Mouse (Mus musculus) heart, postnatal 0 days (tissue): ENCODE measurements at regions not wholly inside any gene's neighbourhood (a gene's known extent, or its start where the extent isn't known, plus 50 kb on each side); places are given as distances from the start of the nearest gene placed in this dataset.
"Not testable (repeated sequence)": the region's sequence is repeated elsewhere in the genome, so short reads cannot be mapped to it uniquely, and the experiment has no call there.

Experiments used
- ATAC-seq: fragments of 200-750 bp; cut with Nextera tagmentation; 2 replicates; pipeline ENCODE4 v1.8.0; 2017; ENCODE audit warnings: low read depth, moderate number of reproducible peaks, moderate library complexity; ENCODE audit not compliant: insufficient read depth
- DNase-seq: peaks from one replicate; pipeline ENCODE4 v3.0.0-alpha.2; 2016; ENCODE audit warnings: low spot score
- H3K27ac ChIP-seq: fragments of 300-500 bp; sonication (generic); 2 replicates; pipeline ENCODE4 v1.5.1; 2014; ENCODE audit warnings: low read depth, mild to moderate bottlenecking
- H3K27me3 ChIP-seq: fragments of 300-500 bp; sonication (generic); 2 replicates; pipeline ENCODE4 v1.6.1; 2014; ENCODE audit warnings: low read length, mixed read lengths; ENCODE audit not compliant: control insufficient read depth, insufficient read depth
- H3K36me3 ChIP-seq: fragments of 300-500 bp; sonication (generic); replicated peaks from 2 replicates; pipeline ENCODE4 v1.6.1; 2014; ENCODE audit warnings: low read length, mixed read lengths; ENCODE audit not compliant: control insufficient read depth, insufficient read depth
- H3K4me1 ChIP-seq: fragments of 300-500 bp; sonication (generic); 2 replicates; pipeline ENCODE4 v1.6.1; 2014; ENCODE audit warnings: antibody characterized with exemption; ENCODE audit not compliant: control insufficient read depth, insufficient read depth
- H3K4me2 ChIP-seq: fragments of 300-500 bp; sonication (generic); 2 replicates; pipeline ENCODE4 v1.6.1; 2014; ENCODE audit warnings: low read depth, mild to moderate bottlenecking, low read length, moderate library complexity
- H3K4me3 ChIP-seq: fragments of 300-500 bp; sonication (generic); 2 replicates; pipeline ENCODE4 v1.5.1; 2014; ENCODE audit warnings: low read depth, low read length
- H3K9ac ChIP-seq: fragments of 300-500 bp; sonication (generic); replicated peaks from 2 replicates; pipeline ENCODE4 v1.6.1; 2014; ENCODE audit warnings: low read depth, low read length, mixed read lengths
- H3K9me3 ChIP-seq: fragments of 300-500 bp; sonication (generic); replicated peaks from 2 replicates; pipeline ENCODE4 v1.6.1; 2016; ENCODE audit warnings: low read length; ENCODE audit not compliant: control insufficient read depth
- CTCF ChIP-seq: IDR thresholded peaks from 2 replicates; pipeline ENCODE4 v1.5.1; 2016; ENCODE audit warnings: antibody characterized with exemption, control low read depth, low read depth
- EP300 ChIP-seq: IDR thresholded peaks from 2 replicates; pipeline ENCODE4 v1.6.1; 2016; ENCODE audit warnings: antibody characterized with exemption, low read depth
- WGBS: fragments of 180-500 bp; shearing (Covaris S2); extraction: QIAGEN DNeasy Blood & Tissue Kit; methylation state at CpG from one replicate; pipeline ENCODE4 v1.1.7; 2014; 5-methylcytosine and 5-hydroxymethylcytosine counted together

- no peaks in the 10 kb centered on the region for H3K9me3 ChIP-seq
- no peaks in the 10 kb centered on the region for H3K36me3 ChIP-seq
- no peak overlapping the region for H3K9ac ChIP-seq
- no peak for ATAC-seq
- TF ChIP-seq EP300 (no peak), CTCF (no peak)
- DNase-seq, result no peak
- no peak overlapping the region for H3K4me3 ChIP-seq
- H3K27ac ChIP-seq, result no peak overlapping the region
- no peaks in the 10 kb centered on the region for H3K27me3 ChIP-seq
- WGBS, result 63% methylated on average over 6 of the region's 6 CpGs
- no peak overlapping the region for H3K4me2 ChIP-seq
- no peaks in the 10 kb centered on the region for H3K4me1 ChIP-seq
These were observed 63.8 kb upstream of the Elmo1 start for GRCm38 (mm10) chr13:20026612-20027011.

GRCm38 (mm10) chr13:20016454-20016853 lies 73.9 kb upstream of the Elmo1 start:
- ATAC-seq, H3K9ac ChIP-seq, DNase-seq, H3K36me3 ChIP-seq, H3K4me1 ChIP-seq, H3K4me2 ChIP-seq, H3K27ac ChIP-seq, H3K9me3 ChIP-seq, H3K27me3 ChIP-seq, H3K4me3 ChIP-seq: not testable (repeated sequence)
- 86% methylated on average over 16 of the region's 16 CpGs for WGBS

- ATAC-seq (no peak), DNase-seq (no peak)
- H3K9me3 ChIP-seq, result no peaks in the 10 kb centered on the region
- H3K4me3 ChIP-seq, result no peak overlapping the region
- WGBS, result 31% methylated on average over 3 of the region's 3 CpGs
- no peaks in the 10 kb centered on the region for H3K36me3 ChIP-seq
- no peaks in the 10 kb centered on the region for H3K27me3 ChIP-seq
- no peak overlapping the region for H3K4me2 ChIP-seq
- H3K9ac ChIP-seq, result no peak overlapping the region
- TF ChIP-seq EP300 (no peak), CTCF (no peak)
- H3K4me1 ChIP-seq, result no peaks in the 10 kb centered on the region
- no peak overlapping the region for H3K27ac ChIP-seq
These were observed 77.8 kb upstream of the Elmo1 start for GRCm38 (mm10) chr13:20012621-20013020.

GRCm38 (mm10) chr13:20009164-20009563 lies 81.2 kb upstream of the Elmo1 start:
- ATAC-seq, result no peak
- Histone ChIP-seq H3K9ac (no peak overlapping the region), H3K36me3 (no peaks in the 10 kb centered on the region), H3K4me1 (no peaks in the 10 kb centered on the region), H3K4me2 (no peak overlapping the region), H3K9me3 (no peaks in the 10 kb centered on the region), H3K27me3 (no peaks in the 10 kb centered on the region), H3K27ac (no peak overlapping the region), H3K4me3 (no peak overlapping the region)
- WGBS, result 57% methylated on average over 1 of the region's 1 CpGs
- TF ChIP-seq CTCF (no peak), EP300 (no peak)
- DNase-seq, result no peak

GRCm38 (mm10) chr13:20007561-20007960 lies 82.8 kb upstream of the Elmo1 start:
- H3K4me3 ChIP-seq, result no peak overlapping the region
- H3K27me3 ChIP-seq, result no peaks in the 10 kb centered on the region
- ATAC-seq (no peak), DNase-seq (no peak)
- no peak overlapping the region for H3K9ac ChIP-seq
- no peaks in the 10 kb centered on the region for H3K36me3 ChIP-seq
- no peak overlapping the region for H3K4me2 ChIP-seq
- H3K27ac ChIP-seq, result no peak overlapping the region
- no peak for TF ChIP-seq EP300
- no peak for TF ChIP-seq CTCF
- WGBS, result 68% methylated on average over 2 of the region's 2 CpGs
- H3K4me1 ChIP-seq, result no peaks in the 10 kb centered on the region
- no peaks in the 10 kb centered on the region for H3K9me3 ChIP-seq

- Histone ChIP-seq H3K36me3 (no peaks in the 10 kb centered on the region), H3K27ac (no peak overlapping the region), H3K9ac (no peak overlapping the region), H3K4me1 (no peaks in the 10 kb centered on the region), H3K4me3 (no peak overlapping the region), H3K9me3 (no peaks in the 10 kb centered on the region), H3K27me3 (no peaks in the 10 kb centered on the region), H3K4me2 (no peak overlapping the region)
- ATAC-seq (no peak), DNase-seq (no peak)
- TF ChIP-seq EP300 (no peak), CTCF (no peak)
- WGBS, result 66% methylated on average over 2 of the region's 2 CpGs
These were observed 92.8 kb upstream of the Elmo1 start for GRCm38 (mm10) chr13:19997606-19998005.
